Mouse (Mus musculus) neural tube, embryonic 11.5 days (tissue): ENCODE data around the gene Igsf9. TPM values are rescaled to one million over a fixed set of nuclear protein-coding genes. Genes with fewer than 3 reads are reported as not detected.
A peak's percentile ranks its signal among the peaks of the same experiment; 100 is the strongest.

Source experiments
- ATAC-seq: fragments of 200-750 bp; cut with Nextera tagmentation; 2 replicates; pipeline ENCODE4 v1.8.0; 2017; ENCODE audit warnings: moderate number of reproducible peaks, mild to moderate bottlenecking, moderate TSS enrichment, moderate library complexity; ENCODE audit not compliant: insufficient read depth, low FRiP score, low TSS enrichment
- DNase-seq: peaks from one replicate; pipeline ENCODE4 v3.0.0-alpha.2; 2015; ENCODE audit warnings: low spot score
- H3K27ac ChIP-seq: fragments of 300-500 bp; sonication (generic); 2 replicates; pipeline ENCODE4 v1.5.1; 2014; ENCODE audit warnings: low read depth, mild to moderate bottlenecking, low read length
- H3K27me3 ChIP-seq: fragments of 300-500 bp; sonication (generic); 2 replicates; pipeline ENCODE4 v1.6.1; 2014; ENCODE audit warnings: mild to moderate bottlenecking, low read length, mixed read lengths; ENCODE audit not compliant: control insufficient read depth, insufficient read depth
- H3K36me3 ChIP-seq: fragments of 300-500 bp; sonication (generic); 2 replicates; pipeline ENCODE4 v1.6.1; 2014; ENCODE audit warnings: mild to moderate bottlenecking, low read length, moderate library complexity, mixed read lengths; ENCODE audit not compliant: control insufficient read depth, insufficient read depth
- H3K4me1 ChIP-seq: fragments of 300-500 bp; sonication (generic); 2 replicates; pipeline ENCODE4 v1.6.1; 2014; ENCODE audit warnings: low read length, mixed read lengths; ENCODE audit not compliant: control insufficient read depth, insufficient read depth
- H3K4me2 ChIP-seq: fragments of 300-500 bp; sonication (generic); 2 replicates; pipeline ENCODE4 v1.6.1; 2014; ENCODE audit warnings: low read depth, mild to moderate bottlenecking, moderate library complexity
- H3K4me3 ChIP-seq: fragments of 300-500 bp; sonication (generic); 2 replicates; pipeline ENCODE4 v1.5.1; 2014; ENCODE audit warnings: low read depth, low read length
- H3K9ac ChIP-seq: fragments of 300-500 bp; sonication (generic); 2 replicates; pipeline ENCODE4 v1.6.1; 2014; ENCODE audit warnings: mild to moderate bottlenecking, low read length
- H3K9me3 ChIP-seq: fragments of 300-500 bp; sonication (generic); 2 replicates; pipeline ENCODE4 v1.6.1; 2016; ENCODE audit warnings: low read length; ENCODE audit not compliant: control insufficient read depth
- WGBS: fragments of 180-500 bp; shearing (Covaris S2); extraction: QIAGEN DNeasy Blood & Tissue Kit; methylation state at CpG from one replicate; pipeline ENCODE4 v1.1.7; 2014; 5-methylcytosine and 5-hydroxymethylcytosine counted together
- polyA plus RNA-seq: library from polyadenylated mRNA; unstranded; fragments of >200 nt; fragmentation: Nextera tagmentation; extraction: Ambion mirVana; gene quantifications from 2 replicates; pipeline ENCODE4 v1.2.1, GENCODE M21; 2014

Gene Igsf9
- polyA plus RNA-seq, 1 experiment from 2014 or later = 59.3 TPM

DNA sequence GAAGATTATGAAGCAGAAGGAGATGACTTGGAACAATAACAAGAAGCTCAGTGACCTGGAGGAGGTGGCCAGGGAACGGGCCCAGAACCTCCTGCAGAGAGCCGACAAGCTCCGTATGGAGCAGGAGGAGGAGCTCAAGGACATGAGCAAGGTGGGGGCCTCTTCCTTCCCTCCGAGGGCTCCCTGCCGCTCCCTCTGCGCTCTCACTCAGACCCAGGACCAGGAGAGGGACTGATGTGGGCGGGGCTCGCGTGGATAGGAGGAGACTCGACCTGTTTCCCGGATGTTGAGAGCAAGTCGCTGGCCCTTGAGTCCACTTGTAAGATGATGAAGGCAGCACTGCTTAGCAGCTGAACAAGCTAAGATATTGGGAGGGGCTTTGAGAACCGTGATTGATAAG is 51.0 kb downstream of the Igsf9 start:
- no peak overlapping the region for H3K27ac ChIP-seq
- no peak overlapping the region for H3K4me3 ChIP-seq
- H3K36me3 ChIP-seq = no peaks in the 10 kb centered on the region
- 2% methylated on average over 12 of the region's 13 CpGs for WGBS
- H3K9ac ChIP-seq = peak overlapping the region; percentile 19; the same call in 1 of the 2 replicates
- H3K9me3 ChIP-seq = no peaks in the 10 kb centered on the region
- peak overlapping the region; percentile 21 for H3K4me2 ChIP-seq
- no peaks in the 10 kb centered on the region for H3K27me3 ChIP-seq
- no peaks in the 10 kb centered on the region for H3K4me1 ChIP-seq
- ATAC-seq (peak; percentile 22; the same call in 1 of the 2 replicates), DNase-seq (peak; percentile 68)

GRCm38 (mm10) chr1:172535116-172535515 is 53.5 kb downstream of the Igsf9 start:
- Histone ChIP-seq H3K4me2 (no peak overlapping the region), H3K27me3 (no peaks in the 10 kb centered on the region), H3K4me3 (no peak overlapping the region), H3K9me3 (no peaks in the 10 kb centered on the region), H3K27ac (no peak overlapping the region), H3K36me3 (no peaks in the 10 kb centered on the region), H3K4me1 (no peaks in the 10 kb centered on the region), H3K9ac (no peak overlapping the region)
- DNase-seq (no peak), ATAC-seq (no peak)
- 81% methylated on average over 16 of the region's 16 CpGs for WGBS

- Histone ChIP-seq H3K9me3 (no peaks in the 10 kb centered on the region), H3K36me3 (no peaks in the 10 kb centered on the region), H3K27ac (no peak overlapping the region), H3K4me3 (no peak overlapping the region), H3K27me3 (no peaks in the 10 kb centered on the region), H3K4me2 (no peak overlapping the region), H3K9ac (no peak overlapping the region), H3K4me1 (no peaks in the 10 kb centered on the region)
- ATAC-seq (no peak), DNase-seq (no peak)
- 64% methylated on average over 6 of the region's 6 CpGs for WGBS
Measured at GRCm38 (mm10) chr1:172539827-172540226, 58.2 kb downstream of the Igsf9 start.

DNA sequence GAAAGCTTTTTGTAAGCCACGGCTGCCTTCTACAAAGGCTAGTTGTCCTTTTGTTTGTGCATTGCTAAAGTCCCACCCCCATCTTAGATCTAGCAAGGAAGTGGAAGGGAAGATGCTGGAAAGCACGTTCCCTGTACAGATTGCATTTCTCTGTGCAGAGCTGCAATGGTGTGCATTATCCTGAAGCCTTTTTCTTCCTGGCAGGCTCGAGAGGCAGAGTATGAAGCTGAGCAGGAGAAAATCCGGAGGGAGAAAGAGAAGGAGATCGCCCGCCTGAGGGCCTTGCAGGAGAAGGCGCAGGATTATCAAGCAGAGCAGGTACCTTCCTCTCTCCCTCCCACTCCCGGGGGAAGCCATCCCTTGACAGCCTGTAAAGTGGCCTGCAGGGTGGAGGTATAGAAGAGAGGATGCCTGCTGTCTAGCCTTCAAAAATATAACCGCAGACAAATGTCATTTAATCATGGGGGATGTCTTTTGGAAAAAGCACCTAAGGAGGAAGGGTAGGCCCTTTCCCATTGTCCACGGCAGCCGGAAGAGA is 58.8 kb downstream of the Igsf9 start:
- Histone ChIP-seq H3K27me3 (no peaks in the 10 kb centered on the region), H3K4me1 (no peaks in the 10 kb centered on the region), H3K27ac (no peak overlapping the region), H3K9ac (no peak overlapping the region), H3K36me3 (no peaks in the 10 kb centered on the region), H3K9me3 (no peaks in the 10 kb centered on the region), H3K4me2 (no peak overlapping the region), H3K4me3 (no peak overlapping the region)
- WGBS = 63% methylated on average over 11 of the region's 11 CpGs
- ATAC-seq (no peak), DNase-seq (no peak)

- Histone ChIP-seq H3K4me2 (no peak overlapping the region), H3K27me3 (no peaks in the 10 kb centered on the region), H3K9me3 (no peaks in the 10 kb centered on the region), H3K4me3 (no peak overlapping the region), H3K36me3 (no peaks in the 10 kb centered on the region), H3K4me1 (peaks cover 17% of the 10 kb centered on the region), H3K9ac (no peak overlapping the region), H3K27ac (no peak overlapping the region)
- WGBS = 94% methylated on average over 4 of the region's 4 CpGs
- no peak for DNase-seq
- no peak for ATAC-seq
Measured at GRCm38 (mm10) chr1:172546062-172546461, 64.5 kb downstream of the Igsf9 start.

Other genes starting within 250 kb of the Igsf9 start
- not detected in 2 replicates for gene Atp1a4, start 223.4 kb upstream of the Igsf9 start, polyA plus RNA-seq
- 121 and 142 TPM in 2 replicates for gene Igsf8, start 220.1 kb upstream of the Igsf9 start, polyA plus RNA-seq
- 1.3 and 1.6 TPM in 2 replicates for gene Atp1a2, start 183.7 kb upstream of the Igsf9 start, polyA plus RNA-seq
- 0.30 and 0.84 TPM in 2 replicates for gene Kcnj9, start 152.5 kb upstream of the Igsf9 start, polyA plus RNA-seq
- gene Kcnj10, start 140.6 kb upstream of the Igsf9 start, polyA plus RNA-seq = 0.85 and 0.93 TPM in 2 replicates
- 14.2 and 15.1 TPM in 2 replicates for gene Pigm, start 105.2 kb upstream of the Igsf9 start, polyA plus RNA-seq
- gene Slamf9, start 6.4 kb upstream of the Igsf9 start, polyA plus RNA-seq = 0.17 TPM in 1 of 2 replicates, not detected in the other
- 79.8 and 93.6 TPM in 2 replicates for gene Tagln2, start 18.3 kb downstream of the Igsf9 start, polyA plus RNA-seq
- gene Cfap45, start 39.0 kb downstream of the Igsf9 start, polyA plus RNA-seq = 1.7 and 2.5 TPM in 2 replicates
- gene Vsig8, start 74.2 kb downstream of the Igsf9 start, polyA plus RNA-seq = 0.15 TPM in 1 of 2 replicates, not detected in the other
- not detected in 2 replicates for gene Slamf8, start 108.8 kb downstream of the Igsf9 start, polyA plus RNA-seq
- gene Fcrl6, start 120.8 kb downstream of the Igsf9 start, polyA plus RNA-seq = 0.27 and 0.31 TPM in 2 replicates
- gene Dusp23, start 151.2 kb downstream of the Igsf9 start, polyA plus RNA-seq = 20.4 and 20.6 TPM in 2 replicates
- 3.8 and 4.0 TPM in 2 replicates for gene Crp, start 216.3 kb downstream of the Igsf9 start, polyA plus RNA-seq